Mouse (Mus musculus): ENCODE measurements around the gene Sgca. TPM values are rescaled to one million over a fixed set of nuclear protein-coding genes. Genes with fewer than 3 reads are reported as not detected.
A peak's percentile ranks its signal among the peaks of the same experiment; 100 is the strongest.

Gene Sgca
- polyA plus RNA-seq, 1 experiment from 2014 or later: 0.55 TPM

GRCm38 (mm10) chr11:94985140-94985539, 9.0 kb upstream of the Sgca start:
- Histone ChIP-seq H3K9ac (replicated peaks; ENCODE audit: low read depth) (no peak overlapping the region), H3K27me3 (replicated peaks; ENCODE audit: insufficient read depth, low read length) (no peaks in the 10 kb centered on the region), H3K27ac (ENCODE audit: low read length) (no peak overlapping the region), H3K36me3 (ENCODE audit: insufficient read depth, low read length) (no peaks in the 10 kb centered on the region), H3K9me3 (ENCODE audit: low read length) (no peaks in the 10 kb centered on the region), H3K4me2 (replicated peaks; ENCODE audit: low read depth, low read length) (no peak overlapping the region), H3K4me1 (ENCODE audit: insufficient read depth, low read depth, low read length) (peaks cover 12% of the 10 kb centered on the region; the same call in 1 of the 2 replicates), H3K4me3 (ENCODE audit: low read depth, low read length) (no peak overlapping the region)
- 20% methylated on average over 1 of the region's 1 CpGs for WGBS
- no peak for DNase-seq (ENCODE audit: low spot score)
- TF ChIP-seq EP300 (IDR thresholded peaks at IDR 0.05): no peak
- TF ChIP-seq CTCF (IDR thresholded peaks at IDR 0.05): no peak
- ATAC-seq: no peak

GRCm38 (mm10) chr11:94979462-94980179, 3.5 kb upstream of the Sgca start:
- H3K4me2 ChIP-seq (replicated peaks; ENCODE audit: low read depth, low read length): peak overlapping the region; percentile 44; the same call in 1 of the 2 replicates
- no peaks in the 10 kb centered on the region for H3K36me3 ChIP-seq (ENCODE audit: insufficient read depth, low read length)
- H3K27ac ChIP-seq (ENCODE audit: low read length): no peak overlapping the region
- no peak overlapping the region for H3K9ac ChIP-seq (replicated peaks; ENCODE audit: low read depth)
- H3K4me1 ChIP-seq (ENCODE audit: insufficient read depth, low read depth, low read length): no peaks in the 10 kb centered on the region
- DNase-seq (ENCODE audit: low spot score) (peak; percentile 4), ATAC-seq (no peak)
- no peak for TF ChIP-seq EP300 (IDR thresholded peaks at IDR 0.05)
- no peak for TF ChIP-seq CTCF (IDR thresholded peaks at IDR 0.05)
- 72% methylated on average over 11 of the region's 11 CpGs for WGBS
- no peak overlapping the region for H3K4me3 ChIP-seq (ENCODE audit: low read depth, low read length)
- H3K9me3 ChIP-seq (ENCODE audit: low read length): no peaks in the 10 kb centered on the region
- no peaks in the 10 kb centered on the region for H3K27me3 ChIP-seq (replicated peaks; ENCODE audit: insufficient read depth, low read length)

GRCm38 (mm10) chr11:94978947-94979346, 2.8 kb upstream of the Sgca start:
- Histone ChIP-seq H3K4me1 (ENCODE audit: insufficient read depth, low read depth, low read length) (no peaks in the 10 kb centered on the region), H3K36me3 (ENCODE audit: insufficient read depth, low read length) (no peaks in the 10 kb centered on the region), H3K9me3 (ENCODE audit: low read length) (no peaks in the 10 kb centered on the region), H3K27me3 (replicated peaks; ENCODE audit: insufficient read depth, low read length) (no peaks in the 10 kb centered on the region), H3K27ac (ENCODE audit: low read length) (no peak overlapping the region), H3K4me3 (ENCODE audit: low read depth, low read length) (no peak overlapping the region), H3K9ac (replicated peaks; ENCODE audit: low read depth) (no peak overlapping the region), H3K4me2 (replicated peaks; ENCODE audit: low read depth, low read length) (peak overlapping the region; percentile 44; the same call in 1 of the 2 replicates)
- ATAC-seq: peak; percentile 97
- under 1% methylated on average over 20 of the region's 20 CpGs for WGBS
- TF ChIP-seq EP300 (IDR thresholded peaks at IDR 0.05) (no peak; the same call in 1 of the 2 replicates), CTCF (IDR thresholded peaks at IDR 0.05) (peak; percentile 100)
- DNase-seq (ENCODE audit: low spot score): peak; percentile 97

GRCm38 (mm10) chr11:94978178-94978915, 2.2 kb upstream of the Sgca start:
- no peak overlapping the region for H3K4me3 ChIP-seq (ENCODE audit: low read depth, low read length)
- no peaks in the 10 kb centered on the region for H3K36me3 ChIP-seq (ENCODE audit: insufficient read depth, low read length)
- no peak for DNase-seq (ENCODE audit: low spot score)
- H3K4me2 ChIP-seq (replicated peaks; ENCODE audit: low read depth, low read length): no peak overlapping the region
- WGBS: 39% methylated on average over 9 of the region's 9 CpGs
- no peak for TF ChIP-seq CTCF (IDR thresholded peaks at IDR 0.05)
- no peak for TF ChIP-seq EP300 (IDR thresholded peaks at IDR 0.05)
- no peak overlapping the region for H3K27ac ChIP-seq (ENCODE audit: low read length)
- no peak overlapping the region for H3K9ac ChIP-seq (replicated peaks; ENCODE audit: low read depth)
- no peaks in the 10 kb centered on the region for H3K9me3 ChIP-seq (ENCODE audit: low read length)
- no peak; the same call in 1 of the 2 replicates for ATAC-seq
- no peaks in the 10 kb centered on the region for H3K4me1 ChIP-seq (ENCODE audit: insufficient read depth, low read depth, low read length)
- H3K27me3 ChIP-seq (replicated peaks; ENCODE audit: insufficient read depth, low read length): no peaks in the 10 kb centered on the region

- no peaks in the 10 kb centered on the region for H3K27me3 ChIP-seq (replicated peaks; ENCODE audit: insufficient read depth, low read length)
- H3K9me3 ChIP-seq (ENCODE audit: low read length): no peaks in the 10 kb centered on the region
- TF ChIP-seq CTCF (IDR thresholded peaks at IDR 0.05): no peak
- no peak for TF ChIP-seq EP300 (IDR thresholded peaks at IDR 0.05)
- no peaks in the 10 kb centered on the region for H3K4me1 ChIP-seq (ENCODE audit: insufficient read depth, low read depth, low read length)
- ATAC-seq (no peak), DNase-seq (ENCODE audit: low spot score) (no peak)
- H3K36me3 ChIP-seq (ENCODE audit: insufficient read depth, low read length): no peaks in the 10 kb centered on the region
- no peak overlapping the region for H3K27ac ChIP-seq (ENCODE audit: low read length)
- WGBS: 54% methylated on average over 2 of the region's 2 CpGs
- no peak overlapping the region for H3K4me2 ChIP-seq (replicated peaks; ENCODE audit: low read depth, low read length)
- H3K9ac ChIP-seq (replicated peaks; ENCODE audit: low read depth): no peak overlapping the region
- no peak overlapping the region for H3K4me3 ChIP-seq (ENCODE audit: low read depth, low read length)
Observed at GRCm38 (mm10) chr11:94974951-94975350, 1.2 kb downstream of the Sgca start.

- Histone ChIP-seq H3K27me3 (replicated peaks; ENCODE audit: insufficient read depth, low read length) (no peaks in the 10 kb centered on the region), H3K36me3 (ENCODE audit: insufficient read depth, low read length) (no peaks in the 10 kb centered on the region), H3K4me2 (replicated peaks; ENCODE audit: low read depth, low read length) (no peak overlapping the region), H3K9ac (replicated peaks; ENCODE audit: low read depth) (no peak overlapping the region), H3K4me3 (ENCODE audit: low read depth, low read length) (no peak overlapping the region), H3K27ac (ENCODE audit: low read length) (no peak overlapping the region), H3K4me1 (ENCODE audit: insufficient read depth, low read depth, low read length) (no peaks in the 10 kb centered on the region), H3K9me3 (ENCODE audit: low read length) (no peaks in the 10 kb centered on the region)
- ATAC-seq (no peak), DNase-seq (ENCODE audit: low spot score) (no peak)
- WGBS: 59% methylated on average over 4 of the region's 4 CpGs
- TF ChIP-seq EP300 (IDR thresholded peaks at IDR 0.05): no peak
- no peak for TF ChIP-seq CTCF (IDR thresholded peaks at IDR 0.05)
Observed at GRCm38 (mm10) chr11:94973313-94973712, 2.8 kb downstream of the Sgca start.
